Mouse (Mus musculus) right cerebral cortex, adult 2 months (tissue): ENCODE results near the gene Pbx1.

Experiments used
- DNase-seq, 2 experiments: peaks; one replicate each; pipeline ENCODE4 v3.0.0; 2021 to 2022; ENCODE audit warnings: low spot score in 2 of 2

Gene Pbx1

DNA sequence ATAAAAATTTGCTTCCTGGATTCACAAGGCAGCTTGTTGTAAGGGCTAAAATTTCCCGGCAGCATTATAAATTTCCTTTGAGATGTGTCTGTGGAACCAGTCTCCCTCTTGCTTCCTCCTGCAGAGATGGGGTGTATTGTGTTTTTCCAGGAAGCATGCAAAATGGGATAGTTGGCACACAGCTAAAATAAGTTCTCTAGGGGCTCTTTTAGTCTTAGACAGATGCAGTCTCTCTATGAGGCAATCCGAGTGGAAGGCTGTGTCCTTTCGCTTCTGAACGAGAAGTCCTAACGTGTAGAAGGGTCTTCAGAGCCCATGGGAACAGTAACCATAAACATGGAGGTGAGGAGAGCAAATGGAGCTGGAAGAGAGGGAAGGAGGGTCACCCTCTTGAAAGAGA lies 360.1 kb downstream of the Pbx1 start:
- no peak for DNase-seq

DNA sequence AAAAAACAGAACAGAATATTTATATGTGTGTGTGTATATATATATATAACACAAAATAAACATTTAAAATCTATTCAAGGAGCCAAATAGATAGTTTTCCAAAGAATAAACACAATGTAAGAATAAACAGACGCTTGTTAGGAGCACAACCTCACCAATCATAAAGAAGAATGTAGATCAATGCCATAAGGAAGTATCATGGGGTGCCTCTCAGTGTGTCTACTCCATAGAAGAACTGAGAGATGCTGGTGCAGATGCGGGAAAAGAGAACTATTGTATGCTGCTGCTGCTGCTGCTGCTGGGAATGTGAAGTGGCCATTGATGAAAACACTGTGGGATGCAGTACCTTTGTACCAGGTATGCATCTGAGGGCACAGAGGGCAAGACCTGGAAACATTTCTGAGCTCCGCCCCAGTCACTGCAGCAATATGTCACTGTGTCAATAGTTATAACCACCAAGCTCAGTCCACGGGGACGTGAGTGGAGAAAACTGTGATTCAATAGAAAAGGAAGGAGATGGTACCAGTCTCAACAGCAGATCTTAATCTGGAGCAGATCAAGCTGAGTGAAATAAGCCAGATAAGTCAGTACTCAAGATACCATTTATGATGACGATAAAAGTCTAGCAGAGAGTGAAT lies 361.7 kb downstream of the Pbx1 start:
- no peak for DNase-seq

DNA sequence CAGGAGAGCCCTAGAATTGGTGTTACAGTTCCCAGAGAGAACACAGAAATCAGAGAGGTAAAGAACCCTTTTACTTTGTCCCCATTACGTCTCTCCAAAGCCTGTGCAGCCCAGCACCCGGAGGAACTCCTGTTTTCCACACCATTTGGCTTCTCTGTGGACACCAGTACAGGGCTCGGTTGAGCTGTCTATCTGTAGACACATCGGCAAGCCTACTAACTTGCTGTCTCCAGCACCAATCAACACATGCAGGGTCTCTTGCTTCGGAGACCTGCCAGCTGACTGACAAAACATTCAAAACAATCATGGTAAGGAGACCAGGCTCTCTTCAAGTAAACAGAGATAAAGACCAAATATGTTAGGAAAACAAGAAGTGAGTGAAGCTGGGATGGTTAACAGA lies 362.3 kb downstream of the Pbx1 start:
- DNase-seq = no peak
